Mouse (Mus musculus) forebrain, embryonic 16.5 days (tissue): ENCODE measurements around the gene Ssh2. TPM values are rescaled to one million over a fixed set of nuclear protein-coding genes. Genes with fewer than 3 reads are reported as not detected.
"Not testable (repeated sequence)": the region's sequence is repeated elsewhere in the genome, so short reads cannot be mapped to it uniquely, and the experiment has no call there.

ENCODE experiments used
- ATAC-seq: fragments of 200-750 bp; cut with Nextera tagmentation; 2 replicates; pipeline ENCODE4 v1.8.0; 2017; ENCODE audit warnings: mild to moderate bottlenecking, moderate library complexity
- H3K27ac ChIP-seq: fragments of 300-500 bp; sonication (generic); 2 replicates; pipeline ENCODE4 v1.5.1; 2014; ENCODE audit warnings: low read length, control low read depth
- H3K27me3 ChIP-seq: fragments of 300-500 bp; sonication (generic); replicated peaks from 2 replicates; pipeline ENCODE4 v1.6.1; 2014; ENCODE audit warnings: low read length; ENCODE audit not compliant: control insufficient read depth, insufficient read depth
- H3K36me3 ChIP-seq: fragments of 300-500 bp; sonication (generic); 2 replicates; pipeline ENCODE4 v1.6.1; 2014; ENCODE audit not compliant: control insufficient read depth, insufficient read depth
- H3K4me1 ChIP-seq: fragments of 300-500 bp; sonication (generic); replicated peaks from 2 replicates; pipeline ENCODE4 v1.6.1; 2014; ENCODE audit warnings: low read length; ENCODE audit not compliant: control insufficient read depth, insufficient read depth
- H3K4me2 ChIP-seq: fragments of 300-500 bp; sonication (generic); 2 replicates; pipeline ENCODE4 v1.6.1; 2014; ENCODE audit warnings: mild to moderate bottlenecking, low read length, control low read depth
- H3K4me3 ChIP-seq: fragments of 300-500 bp; sonication (generic); replicated peaks from 2 replicates; pipeline ENCODE4 v1.5.1; 2014; ENCODE audit warnings: mild to moderate bottlenecking, low read length, control low read depth
- H3K9ac ChIP-seq: fragments of 300-500 bp; sonication (generic); replicated peaks from 2 replicates; pipeline ENCODE4 v1.6.1; 2014; ENCODE audit warnings: low read depth, low read length, control low read depth
- H3K9me3 ChIP-seq: fragments of 300-500 bp; sonication (generic); 2 replicates; pipeline ENCODE4 v1.6.1; 2016; ENCODE audit warnings: low read length; ENCODE audit not compliant: control insufficient read depth
- WGBS: fragments of 180-500 bp; shearing (Covaris S2); extraction: QIAGEN DNeasy Blood & Tissue Kit; methylation state at CpG from one replicate; pipeline ENCODE4 v1.1.7; 2014; 5-methylcytosine and 5-hydroxymethylcytosine counted together
- polyA plus RNA-seq: library from polyadenylated mRNA; unstranded; fragments of >200 nt; fragmentation: Nextera tagmentation; extraction: Ambion mirVana; gene quantifications from 2 replicates; pipeline ENCODE4 v1.2.1, GENCODE M21; 2015

The Ssh2 gene
- polyA plus RNA-seq, 1 experiment from 2014 or later: 22.1 TPM

- Histone ChIP-seq H3K36me3 (no peaks in the 10 kb centered on the region), H3K27ac (no peak overlapping the region), H3K4me3 (no peak overlapping the region), H3K9ac (no peak overlapping the region), H3K4me2 (no peak overlapping the region), H3K27me3 (no peaks in the 10 kb centered on the region), H3K9me3 (no peaks in the 10 kb centered on the region), H3K4me1 (no peaks in the 10 kb centered on the region)
- no peak for ATAC-seq
These were observed 155.6 kb downstream of the Ssh2 start for GRCm38 (mm10) chr11:77371696-77372095.

DNA sequence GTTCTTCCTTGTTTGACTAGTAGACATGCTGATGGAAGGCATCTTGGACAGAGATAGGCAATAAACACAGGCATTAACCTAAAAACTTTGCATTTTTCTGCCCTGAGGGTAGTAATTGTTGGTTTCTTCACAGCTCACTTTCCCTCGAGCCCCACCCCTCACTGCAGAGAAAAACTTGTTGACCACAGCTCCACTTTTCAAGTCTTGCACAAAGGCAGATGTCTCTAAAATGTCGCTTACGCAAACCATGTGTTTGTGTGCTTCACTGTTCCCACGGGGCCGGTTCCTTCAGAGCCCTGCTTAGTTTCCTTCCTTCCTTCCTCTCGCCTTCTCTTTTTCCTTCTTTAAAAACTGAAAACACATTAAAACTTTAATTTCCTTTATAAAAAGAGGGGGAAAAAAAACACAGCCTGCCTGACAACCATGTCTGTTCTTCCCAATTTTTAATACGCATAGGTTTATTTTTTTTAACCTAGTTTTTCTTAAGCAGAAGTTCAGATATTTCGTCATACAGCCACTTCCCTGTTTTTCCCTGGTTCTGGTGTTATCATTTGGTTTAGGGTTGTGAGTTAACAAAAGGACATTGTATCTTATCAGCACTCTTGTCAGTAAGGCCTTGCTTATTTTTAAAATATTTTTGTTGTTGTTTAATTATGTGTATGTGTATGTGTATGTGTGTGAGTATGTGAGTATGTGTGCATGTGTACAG, 156.3 kb downstream of the Ssh2 start:
- H3K36me3 ChIP-seq: no peaks in the 10 kb centered on the region
- WGBS: 80% methylated on average over 8 of the region's 8 CpGs
- no peaks in the 10 kb centered on the region for H3K27me3 ChIP-seq
- no peak overlapping the region for H3K9ac ChIP-seq
- H3K4me1 ChIP-seq: no peaks in the 10 kb centered on the region
- ATAC-seq: no peak
- H3K4me2 ChIP-seq: no peak overlapping the region
- H3K4me3 ChIP-seq: no peak overlapping the region
- no peaks in the 10 kb centered on the region for H3K9me3 ChIP-seq
- no peak overlapping the region for H3K27ac ChIP-seq

- no peaks in the 10 kb centered on the region for H3K27me3 ChIP-seq
- 94% methylated on average over 2 of the region's 2 CpGs for WGBS
These were observed 162.5 kb downstream of the Ssh2 start for GRCm38 (mm10) chr11:77378622-77379021.

GRCm38 (mm10) chr11:77381174-77381573, 165.1 kb downstream of the Ssh2 start:
- WGBS: 86% methylated on average over 3 of the region's 3 CpGs

More at GRCm38 (mm10) chr11:77378622-77379021, 162.5 kb downstream of the Ssh2 start:
- no peak overlapping the region for H3K4me3 ChIP-seq
- no peaks in the 10 kb centered on the region for H3K4me1 ChIP-seq
- ATAC-seq: no peak
- H3K27ac ChIP-seq: no peak overlapping the region
- H3K36me3 ChIP-seq: no peaks in the 10 kb centered on the region
- H3K4me2 ChIP-seq: no peak overlapping the region
- no peaks in the 10 kb centered on the region for H3K9me3 ChIP-seq
- H3K9ac ChIP-seq: no peak overlapping the region

GRCm38 (mm10) chr11:77384151-77384550, 168.1 kb downstream of the Ssh2 start:
- H3K36me3 ChIP-seq: no peaks in the 10 kb centered on the region
- H3K27me3 ChIP-seq: no peaks in the 10 kb centered on the region
- H3K27ac ChIP-seq: no peak overlapping the region
- H3K4me1 ChIP-seq: no peaks in the 10 kb centered on the region
- ATAC-seq: no peak
- H3K4me3 ChIP-seq: no peak overlapping the region
- H3K4me2 ChIP-seq: no peak overlapping the region
- 84% methylated on average over 3 of the region's 3 CpGs for WGBS
- H3K9me3 ChIP-seq: no peaks in the 10 kb centered on the region
- no peak overlapping the region for H3K9ac ChIP-seq

More at GRCm38 (mm10) chr11:77381174-77381573, 165.1 kb downstream of the Ssh2 start:
- no peaks in the 10 kb centered on the region for H3K36me3 ChIP-seq
- no peak overlapping the region for H3K9ac ChIP-seq
- no peaks in the 10 kb centered on the region for H3K27me3 ChIP-seq
- ATAC-seq: no peak
- H3K9me3 ChIP-seq: no peaks in the 10 kb centered on the region
- H3K4me1 ChIP-seq: no peaks in the 10 kb centered on the region
- no peak overlapping the region for H3K27ac ChIP-seq
- H3K4me3 ChIP-seq: no peak overlapping the region
- no peak overlapping the region for H3K4me2 ChIP-seq

DNA sequence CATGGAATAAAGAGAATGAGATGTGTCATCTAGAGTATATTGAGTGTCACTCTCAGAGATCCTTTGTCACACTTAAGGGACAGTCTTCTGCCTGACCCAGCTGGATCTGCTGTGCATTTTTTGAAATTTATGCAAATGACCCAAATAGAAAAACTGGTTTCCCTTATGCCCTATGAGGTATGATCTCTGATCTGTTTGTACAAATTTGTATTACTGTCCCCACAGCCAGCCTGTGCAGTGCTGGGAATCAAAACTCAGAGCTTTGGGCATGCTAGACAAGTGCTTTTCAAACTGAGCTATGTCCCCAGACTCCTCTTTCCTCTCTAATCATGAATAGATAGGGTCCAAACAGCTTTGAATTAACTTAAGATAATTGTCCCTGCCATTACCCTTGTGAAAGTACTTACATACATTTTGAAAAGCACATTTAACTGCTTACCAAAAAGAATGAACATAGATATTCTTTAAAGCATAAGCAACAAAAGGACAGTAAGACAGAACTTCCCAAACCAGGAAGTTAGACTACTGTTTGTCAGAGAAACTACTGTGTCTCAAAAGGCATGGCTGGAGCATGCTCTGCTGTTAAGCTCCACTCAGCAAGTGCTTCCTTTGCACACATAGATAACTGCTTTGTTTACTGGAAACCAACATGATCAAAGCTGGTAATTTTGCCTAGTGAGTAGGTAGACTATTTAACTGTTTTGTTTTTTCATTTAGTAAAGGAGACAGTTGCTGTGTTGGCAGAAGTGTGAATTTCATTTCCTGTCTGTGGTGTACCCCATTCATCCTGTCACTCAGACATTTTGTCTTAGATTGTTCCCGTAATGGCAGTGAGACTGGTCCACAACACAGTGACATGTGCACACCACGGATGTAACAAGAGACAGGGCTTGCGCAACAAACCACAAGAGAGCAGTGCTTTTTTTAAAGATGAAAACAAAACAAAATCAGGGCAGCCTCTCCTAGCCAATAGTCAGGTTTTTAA, 169.9 kb downstream of the Ssh2 start:
- no peak overlapping the region for H3K4me3 ChIP-seq
- 43% methylated on average over 3 of the region's 3 CpGs for WGBS
- H3K4me2 ChIP-seq: no peak overlapping the region
- H3K27me3 ChIP-seq: no peaks in the 10 kb centered on the region
- H3K9ac ChIP-seq: no peak overlapping the region
- H3K4me1 ChIP-seq: no peaks in the 10 kb centered on the region
- no peaks in the 10 kb centered on the region for H3K36me3 ChIP-seq
- no peak overlapping the region for H3K27ac ChIP-seq
- no peaks in the 10 kb centered on the region for H3K9me3 ChIP-seq
- ATAC-seq: no peak

DNA sequence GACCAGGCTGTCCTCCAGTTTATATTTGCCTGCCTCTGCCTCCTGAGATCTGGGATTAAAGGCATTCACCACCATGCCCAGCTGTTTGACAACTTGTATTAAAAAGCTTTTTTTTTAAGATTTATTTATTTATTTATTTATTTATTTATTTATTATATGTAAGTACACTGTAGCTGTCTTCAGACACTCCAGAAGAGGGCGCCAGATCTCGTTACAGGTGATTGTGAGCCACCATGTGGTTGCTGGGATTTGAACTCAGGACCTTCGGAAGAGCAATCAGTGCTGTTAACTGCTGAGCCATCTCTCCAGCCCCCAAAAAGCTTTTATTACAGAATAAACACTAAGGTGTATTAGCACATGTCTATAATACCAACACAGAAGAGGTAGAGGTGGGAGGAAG, 172.1 kb downstream of the Ssh2 start:
- H3K4me1 ChIP-seq, H3K27me3 ChIP-seq, H3K4me3 ChIP-seq, H3K9ac ChIP-seq, H3K27ac ChIP-seq, H3K36me3 ChIP-seq, H3K9me3 ChIP-seq, ATAC-seq, H3K4me2 ChIP-seq: not testable (repeated sequence)
- WGBS: 81% methylated on average over 3 of the region's 3 CpGs

DNA sequence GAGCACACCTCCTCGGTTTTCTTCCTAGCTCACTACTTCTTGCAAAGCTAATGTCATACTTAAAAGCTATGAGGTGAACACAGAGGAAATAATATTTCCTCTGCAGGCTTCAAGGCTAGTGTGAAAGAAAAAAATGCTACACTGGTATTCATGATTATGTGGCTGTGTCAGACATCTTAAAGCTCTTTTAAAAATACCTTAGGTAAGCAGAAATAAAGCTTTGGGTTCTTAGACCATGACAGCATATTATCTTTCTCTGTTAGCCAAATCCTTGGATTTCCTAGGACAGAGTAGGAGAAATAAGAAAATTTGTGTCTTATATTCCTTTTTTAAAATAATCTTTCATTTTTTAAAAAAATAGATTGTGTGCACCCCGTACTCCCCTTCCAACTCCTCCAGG, 179.5 kb downstream of the Ssh2 start:
- WGBS: 87% methylated on average over 2 of the region's 2 CpGs
- no peak overlapping the region for H3K9ac ChIP-seq

DNA sequence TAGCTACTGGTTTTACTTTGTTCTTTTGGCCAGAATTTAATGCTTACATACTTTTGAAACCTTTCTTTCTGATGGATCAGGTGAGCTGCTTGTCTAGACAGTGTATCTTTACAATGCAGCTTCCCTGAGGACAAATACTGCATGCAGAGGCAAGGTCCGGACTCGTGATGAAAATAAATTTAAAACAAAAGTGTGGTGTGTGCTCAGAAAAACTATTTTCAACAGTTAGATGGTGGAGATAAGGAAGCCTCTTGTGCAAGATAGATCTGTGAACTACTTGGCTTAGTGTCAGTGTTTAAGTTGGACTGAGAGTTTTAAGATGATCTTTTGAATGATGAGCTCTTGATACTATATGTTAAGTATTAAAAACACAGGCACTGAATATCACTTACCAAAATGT, 186.4 kb downstream of the Ssh2 start:
- H3K4me2 ChIP-seq: no peak overlapping the region
- no peaks in the 10 kb centered on the region for H3K4me1 ChIP-seq
- H3K27ac ChIP-seq: no peak overlapping the region
- no peak overlapping the region for H3K4me3 ChIP-seq
- H3K36me3 ChIP-seq: no peaks in the 10 kb centered on the region
- WGBS: 78% methylated on average over 2 of the region's 2 CpGs
- no peaks in the 10 kb centered on the region for H3K9me3 ChIP-seq
- no peak for ATAC-seq
- no peak overlapping the region for H3K9ac ChIP-seq
- no peaks in the 10 kb centered on the region for H3K27me3 ChIP-seq

More for the DNA sequence above, 179.5 kb downstream of the Ssh2 start:
- ATAC-seq: no peak
- Histone ChIP-seq H3K4me3 (no peak overlapping the region), H3K36me3 (peaks cover 6% of the 10 kb centered on the region; the same call in 1 of the 2 replicates), H3K27me3 (no peaks in the 10 kb centered on the region), H3K4me2 (no peak overlapping the region), H3K9me3 (no peaks in the 10 kb centered on the region), H3K27ac (no peak overlapping the region), H3K4me1 (no peaks in the 10 kb centered on the region)
